Mouse (Mus musculus): ENCODE measurements around the gene Cpe.

DNA sequence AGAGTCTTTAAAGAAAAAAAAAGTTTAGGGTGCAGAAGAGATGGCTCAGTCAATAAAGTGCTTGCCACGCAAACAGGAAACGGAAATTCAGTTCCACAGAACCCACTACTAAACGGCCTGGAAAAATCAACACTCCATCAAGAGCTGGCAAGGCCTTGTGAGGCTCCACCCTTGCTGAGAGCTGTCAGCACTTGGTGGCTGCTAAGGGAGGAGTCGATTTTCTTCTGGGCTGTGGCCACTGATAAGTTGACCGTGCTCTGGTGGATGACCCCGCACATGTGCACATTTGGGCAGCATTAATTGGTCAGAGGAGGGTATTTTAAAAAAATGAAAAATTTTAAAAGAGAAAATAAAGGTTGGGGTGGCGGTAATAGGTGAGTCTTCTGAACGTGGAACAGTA is 114.6 kb downstream of the Cpe start:
- TF ChIP-seq GATA1 (IDR thresholded peaks at IDR 0.05; ENCODE audit: low read length) (no peak), TAL1 (IDR thresholded peaks at IDR 0.05; ENCODE audit: low read length) (no peak)

Measured in erythroblast, embryonic 14.5 days (primary cell).